Mouse (Mus musculus) hindbrain, postnatal 0 days (tissue): Measurements from ENCODE around the gene Mycn. TPM values are rescaled to one million over a fixed set of nuclear protein-coding genes. Genes with fewer than 3 reads are reported as not detected.

Experiments
- ATAC-seq: fragments of 200-750 bp; cut with Nextera tagmentation; 2 replicates; pipeline ENCODE4 v1.8.0; 2017; ENCODE audit warnings: mild to moderate bottlenecking, moderate TSS enrichment, moderate library complexity
- DNase-seq: peaks from one replicate; pipeline ENCODE4 v3.0.0-alpha.2; 2015; ENCODE audit warnings: low spot score
- H3K27ac ChIP-seq: fragments of 300-500 bp; sonication (generic); 2 replicates; pipeline ENCODE4 v1.5.1; 2014; ENCODE audit warnings: mild to moderate bottlenecking
- H3K27me3 ChIP-seq: fragments of 300-500 bp; sonication (generic); 2 replicates; pipeline ENCODE4 v1.6.1; 2014; ENCODE audit warnings: low read length, mixed read lengths; ENCODE audit not compliant: insufficient read depth
- H3K36me3 ChIP-seq: fragments of 300-500 bp; sonication (generic); 2 replicates; pipeline ENCODE4 v1.6.1; 2014; ENCODE audit warnings: low read length, mixed read lengths; ENCODE audit not compliant: insufficient read depth
- H3K4me1 ChIP-seq: fragments of 300-500 bp; sonication (generic); 2 replicates; pipeline ENCODE4 v1.6.1; 2014; ENCODE audit warnings: antibody characterized with exemption, low read length, mixed read lengths; ENCODE audit not compliant: insufficient read depth
- H3K4me2 ChIP-seq: fragments of 300-500 bp; sonication (generic); 2 replicates; pipeline ENCODE4 v1.6.1; 2014; ENCODE audit warnings: low read depth, mild to moderate bottlenecking, low read length, moderate library complexity, mixed read lengths
- H3K4me3 ChIP-seq: fragments of 300-500 bp; sonication (generic); 2 replicates; pipeline ENCODE4 v1.5.1; 2014; ENCODE audit warnings: low read length
- H3K9ac ChIP-seq: fragments of 300-500 bp; sonication (generic); replicated peaks from 2 replicates; pipeline ENCODE4 v1.6.1; 2014; ENCODE audit warnings: mild to moderate bottlenecking, low read length, moderate library complexity, mixed read lengths
- H3K9me3 ChIP-seq: fragments of 300-500 bp; sonication (generic); 2 replicates; pipeline ENCODE4 v1.6.1; 2016; ENCODE audit warnings: low read length, mixed read lengths
- CTCF ChIP-seq: IDR thresholded peaks from 2 replicates; pipeline ENCODE4 v1.5.1; 2016; ENCODE audit warnings: antibody characterized with exemption, control low read depth, low read depth
- WGBS: fragments of 180-500 bp; shearing (Covaris S2); extraction: QIAGEN DNeasy Blood & Tissue Kit; methylation state at CpG from one replicate; pipeline ENCODE4 v1.1.7; 2014; 5-methylcytosine and 5-hydroxymethylcytosine counted together
- polyA plus RNA-seq: library from polyadenylated mRNA; unstranded; fragments of >200 nt; fragmentation: Nextera tagmentation; extraction: Ambion mirVana; gene quantifications from 2 replicates; pipeline ENCODE4 v1.2.1, GENCODE M21; 2015
- total RNA-seq: library from RNA; depleted of rRNA; stranded (reverse); fragments of >200 nt; gene quantifications from 2 replicates; pipeline ENCODE4 v1.2.3, GENCODE M21; 2014; rRNA removed

Gene Mycn
- 51.2 and 55.9 TPM in 2 replicates for total RNA-seq
- 40.0 and 44.1 TPM in 2 replicates for polyA plus RNA-seq

DNA sequence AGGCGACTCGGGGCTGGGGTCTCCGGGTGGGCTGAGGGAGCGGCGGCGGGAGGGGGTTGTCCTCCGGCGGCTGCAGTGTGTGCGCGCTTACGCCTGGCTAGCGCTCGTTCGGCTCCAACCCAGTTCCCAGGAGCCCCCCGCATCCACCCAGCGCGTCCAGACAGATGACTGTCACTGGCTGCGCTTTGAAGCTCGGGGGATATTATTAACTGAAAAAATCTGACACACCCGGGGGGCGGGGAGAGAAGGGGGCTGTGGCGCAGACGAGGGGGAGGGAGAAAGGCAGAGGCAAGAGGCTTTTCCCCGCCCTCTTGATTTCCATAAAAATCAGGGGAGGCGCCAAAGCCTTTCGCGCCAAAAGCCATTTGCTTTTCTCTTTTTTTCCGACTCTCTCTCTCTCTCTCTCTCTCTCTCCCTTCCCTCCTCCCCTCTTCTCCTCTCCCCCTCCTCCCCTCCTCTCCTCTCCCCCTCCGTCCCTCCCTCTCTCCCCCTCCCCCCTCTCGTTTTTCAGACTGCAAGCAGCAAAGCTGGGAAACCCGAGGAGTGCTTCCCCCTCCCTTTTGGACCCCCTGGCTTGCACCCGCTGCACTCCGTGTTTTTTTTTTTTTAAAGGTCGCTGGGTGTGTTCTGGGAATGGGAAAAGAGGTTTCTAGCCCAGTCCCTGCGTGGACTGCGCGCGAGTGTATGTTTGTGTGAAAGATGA is at the start of gene Mycn:
Gene Mycn, minus strand, starts transcription at position 254 of the 703 bp plus-strand sequence.
- H3K27me3 ChIP-seq, result no peaks in the 10 kb centered on the region
- peaks cover 7% of the 10 kb centered on the region; the same call in 1 of the 2 replicates for H3K36me3 ChIP-seq
- H3K4me3 ChIP-seq, result peak within 1 kb of the TSS; percentile 87
- H3K9ac ChIP-seq, result peak within 1 kb of the TSS; percentile 93
- peak; percentile 95 for DNase-seq
- no peaks in the 10 kb centered on the region for H3K4me1 ChIP-seq
- WGBS, result under 1% methylated on average over 36 of the region's 38 CpGs
- no peak for TF ChIP-seq CTCF
- peak within 1 kb of the TSS; percentile 92 for H3K27ac ChIP-seq
- H3K4me2 ChIP-seq, result peak within 1 kb of the TSS; percentile 92
- H3K9me3 ChIP-seq, result no peaks in the 10 kb centered on the region
- peak; percentile 75 for ATAC-seq

DNA sequence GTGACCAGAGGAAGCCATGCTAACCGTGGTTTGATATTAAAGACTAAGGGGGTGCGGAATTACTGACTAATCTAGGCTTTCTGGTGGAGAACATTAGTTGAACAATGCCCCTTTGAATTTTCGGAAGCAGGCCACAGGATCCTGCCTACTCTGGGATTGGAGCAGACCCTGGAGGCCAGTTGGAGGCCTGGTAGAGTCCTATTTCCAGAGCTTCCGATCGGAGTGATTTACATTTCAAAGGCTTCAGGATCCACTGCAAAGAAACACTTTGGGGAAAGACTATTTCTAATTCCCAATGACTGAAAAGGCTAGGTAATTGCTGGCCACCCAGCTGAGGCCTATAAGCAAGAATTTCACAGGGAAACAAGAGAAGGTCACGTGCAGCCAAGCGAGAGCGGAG is 45.7 kb upstream of the Mycn start:
- ATAC-seq (no peak), DNase-seq (no peak)
- Histone ChIP-seq H3K4me3 (no peak overlapping the region), H3K27ac (no peak overlapping the region), H3K9me3 (no peaks in the 10 kb centered on the region), H3K36me3 (no peaks in the 10 kb centered on the region), H3K9ac (no peak overlapping the region), H3K27me3 (no peaks in the 10 kb centered on the region), H3K4me2 (no peak overlapping the region), H3K4me1 (no peaks in the 10 kb centered on the region)
- 77% methylated on average over 8 of the region's 8 CpGs for WGBS
- TF ChIP-seq CTCF, result no peak

DNA sequence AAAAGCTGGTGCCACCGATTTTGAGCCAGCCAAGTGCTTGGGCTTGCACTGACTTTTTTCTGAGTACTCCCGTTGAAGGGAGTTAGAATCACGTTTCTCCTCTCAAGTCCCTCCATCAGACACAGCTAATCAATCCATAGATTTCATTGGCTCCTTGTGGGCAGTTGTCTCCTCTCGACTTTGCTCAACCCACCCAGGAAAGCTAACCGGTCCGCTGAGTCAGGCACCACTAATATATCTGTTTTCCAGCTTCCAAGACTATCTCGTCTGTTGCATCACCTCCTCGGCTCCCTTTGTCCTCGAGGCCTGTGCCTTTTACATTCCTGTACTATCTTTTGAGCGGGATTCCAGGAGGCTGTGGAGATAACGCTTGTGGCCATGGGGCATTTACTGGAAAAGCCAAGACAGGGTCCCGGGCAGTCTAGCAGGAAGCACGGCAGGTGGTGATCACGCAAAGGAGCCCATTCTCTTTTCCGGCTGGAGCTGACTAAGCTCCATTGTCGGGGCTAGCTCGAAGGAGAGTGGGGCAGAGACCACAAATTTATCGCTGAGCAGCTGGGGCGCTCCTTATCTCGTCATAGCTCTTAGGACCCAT is 45.0 kb upstream of the Mycn start:
- Histone ChIP-seq H3K4me2 (no peak overlapping the region), H3K27ac (no peak overlapping the region)

DNA sequence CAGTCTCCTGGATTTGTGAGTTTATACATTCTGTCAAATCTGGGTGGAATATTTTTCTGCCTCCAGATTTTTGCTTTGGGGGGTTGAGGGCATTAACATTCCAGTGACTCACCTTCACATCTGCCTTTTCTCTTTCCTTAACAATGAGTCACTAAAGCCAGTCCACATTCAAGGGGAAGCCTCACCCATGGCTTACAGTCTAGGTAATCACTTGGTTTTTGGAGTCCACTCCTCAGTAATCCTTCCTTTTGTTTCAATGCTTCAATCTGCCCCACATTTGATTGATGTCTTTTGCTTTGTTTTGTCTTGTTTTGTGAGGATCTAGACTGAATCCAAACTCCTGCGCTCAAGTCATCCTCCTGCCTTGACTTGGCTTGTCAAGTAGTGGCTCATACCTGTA is 41.3 kb upstream of the Mycn start:
- H3K4me1 ChIP-seq, result no peaks in the 10 kb centered on the region
- TF ChIP-seq CTCF, result no peak
- H3K9ac ChIP-seq, result no peak overlapping the region
- 74% methylated on average over 1 of the region's 1 CpGs for WGBS
- H3K9me3 ChIP-seq, result no peaks in the 10 kb centered on the region
- H3K36me3 ChIP-seq, result no peaks in the 10 kb centered on the region
- no peaks in the 10 kb centered on the region for H3K27me3 ChIP-seq
- no peak for DNase-seq
- no peak overlapping the region for H3K27ac ChIP-seq
- no peak overlapping the region for H3K4me2 ChIP-seq
- ATAC-seq, result no peak
- H3K4me3 ChIP-seq, result no peak overlapping the region

More for the DNA sequence above, 45.0 kb upstream of the Mycn start:
- no peaks in the 10 kb centered on the region for H3K27me3 ChIP-seq
- DNase-seq (no peak), ATAC-seq (no peak)
- no peaks in the 10 kb centered on the region for H3K36me3 ChIP-seq
- TF ChIP-seq CTCF, result no peak
- H3K9ac ChIP-seq, result no peak overlapping the region
- no peaks in the 10 kb centered on the region for H3K9me3 ChIP-seq
- no peaks in the 10 kb centered on the region for H3K4me1 ChIP-seq
- H3K4me3 ChIP-seq, result no peak overlapping the region
- WGBS, result 85% methylated on average over 20 of the region's 20 CpGs

- no peak for TF ChIP-seq CTCF
- Histone ChIP-seq H3K4me1 (no peaks in the 10 kb centered on the region), H3K9me3 (no peaks in the 10 kb centered on the region), H3K27ac (no peak overlapping the region), H3K27me3 (no peaks in the 10 kb centered on the region), H3K4me3 (no peak overlapping the region), H3K9ac (no peak overlapping the region), H3K36me3 (no peaks in the 10 kb centered on the region), H3K4me2 (no peak overlapping the region)
- WGBS, result 60% methylated on average over 1 of the region's 1 CpGs
- ATAC-seq, result no peak
- peak; percentile 21 for DNase-seq
Measured at GRCm38 (mm10) chr12:12975397-12975796, 33.7 kb upstream of the Mycn start.

DNA sequence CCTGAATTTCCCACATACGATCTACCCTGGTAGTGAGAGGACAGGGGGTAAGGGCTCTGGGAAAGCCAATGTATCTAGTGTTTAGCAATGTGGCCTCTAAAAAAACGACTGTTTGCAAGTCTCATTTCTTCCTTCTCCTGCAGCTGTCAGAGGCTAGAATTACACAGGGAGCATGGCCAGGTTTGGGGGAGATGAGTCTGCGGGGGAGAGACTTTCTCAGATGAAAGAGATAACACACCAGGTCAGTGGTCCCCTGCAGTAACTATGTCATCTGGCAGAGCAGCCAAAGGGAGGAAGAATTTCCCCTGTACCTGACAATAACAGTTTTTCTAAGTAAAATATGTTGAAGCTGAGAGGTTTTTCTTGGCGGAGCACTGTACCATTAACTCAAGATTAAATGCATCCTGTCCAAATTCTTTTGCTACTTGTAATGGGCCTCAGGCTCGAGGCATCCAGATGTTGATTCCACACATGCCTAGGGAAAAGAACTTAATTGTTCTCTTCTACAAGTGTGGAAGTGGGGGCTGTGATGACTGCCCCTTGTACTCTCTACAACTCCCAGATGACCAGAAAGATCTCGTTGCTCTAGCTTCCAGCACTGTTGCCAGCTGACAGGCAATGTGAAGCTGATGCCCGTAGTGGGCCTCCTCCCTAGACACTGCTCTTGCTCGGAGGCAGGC is 31.2 kb upstream of the Mycn start:
- H3K9ac ChIP-seq, result no peak overlapping the region
- no peak for TF ChIP-seq CTCF
- H3K4me2 ChIP-seq, result no peak overlapping the region
- H3K27ac ChIP-seq, result no peak overlapping the region
- H3K4me1 ChIP-seq, result no peaks in the 10 kb centered on the region
- 59% methylated on average over 8 of the region's 8 CpGs for WGBS
- DNase-seq, result no peak
- H3K36me3 ChIP-seq, result no peaks in the 10 kb centered on the region
- H3K9me3 ChIP-seq, result no peaks in the 10 kb centered on the region
- no peak for ATAC-seq
- H3K27me3 ChIP-seq, result no peaks in the 10 kb centered on the region
- no peak overlapping the region for H3K4me3 ChIP-seq
